Mouse (Mus musculus): ENCODE results near the gene Rgl1.

Rgl1 gene

GRCm38 (mm10) chr1:152581127-152581905 is 184.8 kb downstream of the Rgl1 start:
- no peak for DNase-seq (ENCODE audit: low spot score)

- DNase-seq (ENCODE audit: low spot score): no peak
Measured at GRCm38 (mm10) chr1:152578944-152579343, 187.2 kb downstream of the Rgl1 start.

GRCm38 (mm10) chr1:152578108-152578721 is 187.9 kb downstream of the Rgl1 start:
- DNase-seq (ENCODE audit: low spot score): no peak

- DNase-seq (ENCODE audit: low spot score): peak; percentile 60
Measured at GRCm38 (mm10) chr1:152576614-152577144, 189.5 kb downstream of the Rgl1 start.

- peak; percentile 27 for DNase-seq (ENCODE audit: low spot score)
Measured at GRCm38 (mm10) chr1:152575096-152575495, 191.1 kb downstream of the Rgl1 start.

GRCm38 (mm10) chr1:152573470-152574059 is 192.6 kb downstream of the Rgl1 start:
- DNase-seq (ENCODE audit: low spot score): no peak

- peak; percentile 16 for DNase-seq (ENCODE audit: low spot score)
Measured at GRCm38 (mm10) chr1:152572755-152573469, 193.2 kb downstream of the Rgl1 start.

- no peak for DNase-seq (ENCODE audit: low spot score)
Measured at GRCm38 (mm10) chr1:152571340-152571739, 194.8 kb downstream of the Rgl1 start.

GRCm38 (mm10) chr1:152570681-152571080 is 195.5 kb downstream of the Rgl1 start:
- no peak for DNase-seq (ENCODE audit: low spot score)

- DNase-seq (ENCODE audit: low spot score): peak; percentile 58
Measured at GRCm38 (mm10) chr1:152563282-152563681, 202.9 kb downstream of the Rgl1 start.

GRCm38 (mm10) chr1:152562877-152563276 is 203.3 kb downstream of the Rgl1 start:
- no peak for DNase-seq (ENCODE audit: low spot score)

GRCm38 (mm10) chr1:152560477-152560876 is 205.7 kb downstream of the Rgl1 start:
- DNase-seq (ENCODE audit: low spot score): no peak

GRCm38 (mm10) chr1:152556576-152557281 is 209.4 kb downstream of the Rgl1 start:
- peak; percentile 43 for DNase-seq (ENCODE audit: low spot score)

- DNase-seq (ENCODE audit: low spot score): peak; percentile 84
Measured at GRCm38 (mm10) chr1:152555944-152556573, 210.1 kb downstream of the Rgl1 start.

- no peak for DNase-seq (ENCODE audit: low spot score)
Measured at GRCm38 (mm10) chr1:152553912-152554547, 212.1 kb downstream of the Rgl1 start.

- no peak for DNase-seq (ENCODE audit: low spot score)
Measured at GRCm38 (mm10) chr1:152550973-152551372, 215.2 kb downstream of the Rgl1 start.

GRCm38 (mm10) chr1:152550544-152550943 is 215.6 kb downstream of the Rgl1 start:
- no peak for DNase-seq (ENCODE audit: low spot score)

GRCm38 (mm10) chr1:152549061-152549738 is 217.0 kb downstream of the Rgl1 start:
- DNase-seq (ENCODE audit: low spot score): no peak

GRCm38 (mm10) chr1:152543449-152544159 is 222.5 kb downstream of the Rgl1 start:
- no peak for DNase-seq (ENCODE audit: low spot score)

All from embryo, embryonic 10 days (tissue).